Mouse (Mus musculus): ENCODE measurements around the gene Cacna1f.

The Cacna1f gene

GRCm38 (mm10) chrX:7674284-7675000 is 67.6 kb downstream of the Cacna1f start:
- DNase-seq (ENCODE audit: low spot score in 2 of 2): no peak

GRCm38 (mm10) chrX:7675001-7675380 is 68.1 kb downstream of the Cacna1f start:
- no peak for DNase-seq (ENCODE audit: low spot score in 2 of 2)

GRCm38 (mm10) chrX:7678986-7679385 is 72.1 kb downstream of the Cacna1f start:
- DNase-seq (ENCODE audit: low spot score in 2 of 2): no peak

DNA sequence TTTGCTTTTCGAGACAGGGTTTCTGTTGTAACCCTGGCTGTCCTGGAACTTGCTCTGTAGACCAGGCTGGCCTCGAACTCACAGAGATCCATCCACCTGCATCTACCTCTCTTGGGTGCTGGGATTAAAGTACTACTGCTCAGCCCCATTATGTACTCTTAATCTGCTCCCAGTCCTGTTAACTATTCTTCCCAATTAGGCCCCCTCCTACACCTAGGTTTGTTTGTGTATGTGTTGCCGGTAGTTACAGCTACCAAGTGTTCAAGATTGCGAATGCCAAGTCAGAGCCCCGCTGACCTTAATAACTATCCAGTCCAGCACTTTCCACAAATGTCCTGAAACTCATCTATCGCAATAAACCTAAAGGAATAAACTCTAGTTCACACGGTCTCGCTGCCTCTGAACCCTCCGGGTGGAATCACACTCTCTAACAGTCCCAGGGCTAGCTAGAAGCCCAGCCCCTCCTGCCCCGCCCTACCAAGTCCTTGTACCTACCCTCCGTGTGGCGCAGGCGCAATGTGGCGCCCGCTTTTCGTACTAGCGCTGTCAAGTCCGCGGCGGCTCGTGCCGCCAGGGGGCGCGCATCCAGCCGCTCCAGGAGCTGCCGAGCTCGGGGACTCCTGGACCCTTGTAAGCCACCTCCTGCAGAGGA is 72.6 kb downstream of the Cacna1f start:
- DNase-seq (ENCODE audit: low spot score in 2 of 2): peak; percentile 50 to 84

- no peak for DNase-seq (ENCODE audit: low spot score in 2 of 2)
Measured at GRCm38 (mm10) chrX:7680057-7680412, 73.2 kb downstream of the Cacna1f start.

GRCm38 (mm10) chrX:7680864-7681263 is 74.0 kb downstream of the Cacna1f start, which contains the start of gene Magix:
Gene Magix, minus strand, starts transcription at chrX:7681251.
- DNase-seq (ENCODE audit: low spot score in 2 of 2): no peak
